11 mouse cellular contexts compared by ENCODE assay signal in genomic region chr1:62933288-62934099, GRCm38 (mm10).
DNase-seq lines count a peak whose midpoint lies in the region; ATAC-seq and TF ChIP-seq lines count a peak whose summit lies in the region.
"Had no signal": no experiment of that assay in that cellular context is flagged by ENCODE, and none has a peak within 500 bp of the region (broad histone marks: within the 10 kb centered on the region; RNA-seq: fewer than 3 reads in every experiment).

No protein-coding gene starts in this region.

- intact Hi-C loops in left cerebral cortex, postnatal 14 days (cut with DNase I), result loop anchor here (5.0 kb wide), 1 partner anchor 1926 kb away; no protein-coding TSS in a partner anchor
- intact Hi-C loops in gastrocnemius, adult 2 months (cut with DNase I), result no loop called here

- H3K27me3 ChIP-seq in limb, embryonic 12.5 days, result no peaks in the 10 kb centered on the region
- peaks cover 4% of the 10 kb centered on the region; the same call in 1 of the 2 replicates for H3K27me3 ChIP-seq in limb, embryonic 10.5 days (ENCODE audit: low read depth, poor library complexity, severe bottlenecking)
- peaks cover 86% of the 10 kb centered on the region for H3K27me3 ChIP-seq in forebrain, embryonic 10.5 days (ENCODE audit: poor library complexity, severe bottlenecking)
- no peaks in the 10 kb centered on the region for H3K27me3 ChIP-seq in hindbrain, embryonic 15.5 days
- no peaks in the 10 kb centered on the region for H3K27me3 ChIP-seq in neural tube, embryonic 15.5 days (replicated peaks)

- no peak for TF ChIP-seq CTCF in gastrocnemius, adult 2 months (IDR thresholded peaks at IDR 0.05)

- H3K4me3 ChIP-seq in limb, embryonic 12.5 days (replicated peaks), result no peak overlapping the region
- H3K4me3 ChIP-seq in limb, embryonic 10.5 days, result no peak overlapping the region
- H3K4me3 ChIP-seq in forebrain, embryonic 10.5 days, result no peak overlapping the region; the same call in 1 of the 2 replicates
- H3K4me3 ChIP-seq in hindbrain, embryonic 15.5 days, result no peak overlapping the region
- no peak overlapping the region for H3K4me3 ChIP-seq in neural tube, embryonic 15.5 days (replicated peaks)
- H3K4me3 ChIP-seq in gastrocnemius, adult 2 months, result no peak overlapping the region
- H3K4me3 ChIP-seq: embryonic facial prominence, embryonic 13.5 days had no signal

- no peak overlapping the region for H3K9ac ChIP-seq in limb, embryonic 12.5 days (replicated peaks)
- no peak overlapping the region for H3K9ac ChIP-seq in hindbrain, embryonic 15.5 days
- no peak overlapping the region for H3K9ac ChIP-seq in neural tube, embryonic 15.5 days (replicated peaks)
- H3K9ac ChIP-seq: embryonic facial prominence, embryonic 13.5 days had no signal

- no peaks in the 10 kb centered on the region for H3K9me3 ChIP-seq in limb, embryonic 12.5 days
- H3K9me3 ChIP-seq in limb, embryonic 10.5 days (replicated peaks), result no peaks in the 10 kb centered on the region
- no peaks in the 10 kb centered on the region for H3K9me3 ChIP-seq in forebrain, embryonic 10.5 days
- H3K9me3 ChIP-seq in hindbrain, embryonic 15.5 days, result no peaks in the 10 kb centered on the region
- H3K9me3 ChIP-seq in neural tube, embryonic 15.5 days (replicated peaks), result no peaks in the 10 kb centered on the region
- H3K9me3 ChIP-seq: embryonic facial prominence, embryonic 13.5 days had no signal

- H3K27ac ChIP-seq in limb, embryonic 12.5 days, result peak overlapping the region; percentile 17; the same call in 1 of the 2 replicates
- no peak overlapping the region for H3K27ac ChIP-seq in limb, embryonic 10.5 days
- peak overlapping the region; percentile 26; the same call in 1 of the 2 replicates for H3K27ac ChIP-seq in forebrain, embryonic 10.5 days
- peak overlapping the region; percentile 26 for H3K27ac ChIP-seq in hindbrain, embryonic 15.5 days (replicated peaks)
- peak overlapping the region; percentile 62 for H3K27ac ChIP-seq in neural tube, embryonic 15.5 days (replicated peaks)
- H3K27ac ChIP-seq in gastrocnemius, adult 2 months, result no peak overlapping the region
- H3K27ac ChIP-seq: embryonic facial prominence, embryonic 13.5 days had no signal

- H3K36me3 ChIP-seq in limb, embryonic 12.5 days, result no peaks in the 10 kb centered on the region
- H3K36me3 ChIP-seq in limb, embryonic 10.5 days, result no peaks in the 10 kb centered on the region
- no peaks in the 10 kb centered on the region for H3K36me3 ChIP-seq in forebrain, embryonic 10.5 days (replicated peaks)
- no peaks in the 10 kb centered on the region for H3K36me3 ChIP-seq in hindbrain, embryonic 15.5 days
- H3K36me3 ChIP-seq in neural tube, embryonic 15.5 days, result no peaks in the 10 kb centered on the region
- H3K36me3 ChIP-seq: embryonic facial prominence, embryonic 13.5 days had no signal

- no peak for ATAC-seq in limb, embryonic 12.5 days (ENCODE audit: insufficient number of reproducible peaks, insufficient read depth, low FRiP score, low TSS enrichment, low read depth)
- ATAC-seq in hindbrain, embryonic 15.5 days (ENCODE audit: low FRiP score, low read depth), result no peak
- 0 out of 2 replicates have a peak, but pooled peaks have one; percentile 40 for ATAC-seq in neural tube, embryonic 15.5 days (ENCODE audit: low FRiP score)
- no peak for ATAC-seq in frontal cortex, adult (ENCODE audit: low TSS enrichment)

- no peak for DNase-seq in limb, embryonic 10.5 days (ENCODE audit: low spot score)
- DNase-seq in forebrain, embryonic 10.5 days (ENCODE audit: extremely low spot score, low spot score), result peak; percentile 30
- DNase-seq in left cerebral cortex, postnatal 14 days (ENCODE audit: low spot score in 2 of 2), result no peak
- DNase-seq in gastrocnemius, adult 2 months, result no peak
- DNase-seq: gastrocnemius, postnatal 10 days; kidney, adult 18-20 months had no signal

- H3K4me1 ChIP-seq in limb, embryonic 12.5 days (replicated peaks), result peaks cover 18% of the 10 kb centered on the region
- H3K4me1 ChIP-seq in limb, embryonic 10.5 days, result peaks cover 25% of the 10 kb centered on the region
- H3K4me1 ChIP-seq in forebrain, embryonic 10.5 days, result peaks cover 30% of the 10 kb centered on the region
- peaks cover 27% of the 10 kb centered on the region for H3K4me1 ChIP-seq in hindbrain, embryonic 15.5 days (replicated peaks)
- peaks cover 28% of the 10 kb centered on the region for H3K4me1 ChIP-seq in neural tube, embryonic 15.5 days

- WGBS in limb, embryonic 12.5 days, result 81% methylated on average over 15 of the region's 15 CpGs
- 81% methylated on average over 15 of the region's 15 CpGs for WGBS in limb, embryonic 10.5 days
- 83% methylated on average over 15 of the region's 15 CpGs for WGBS in forebrain, embryonic 10.5 days
- 42% methylated on average over 15 of the region's 15 CpGs for WGBS in hindbrain, embryonic 15.5 days
- 49% methylated on average over 15 of the region's 15 CpGs for WGBS in neural tube, embryonic 15.5 days

- no peak overlapping the region for H3K4me2 ChIP-seq in limb, embryonic 12.5 days
- H3K4me2 ChIP-seq in hindbrain, embryonic 15.5 days, result peak overlapping the region; percentile 40; the same call in 1 of the 2 replicates
- peak overlapping the region; percentile 32; the same call in 1 of the 2 replicates for H3K4me2 ChIP-seq in neural tube, embryonic 15.5 days
- H3K4me2 ChIP-seq: embryonic facial prominence, embryonic 13.5 days had no signal

Comparison
In these comparisons a context has a peak if more than half of its experiments do, and no peak if none do; other contexts are left out.
1. H3K27ac ChIP-seq: peak in limb, embryonic 12.5 days (single experiment), forebrain, embryonic 10.5 days (single experiment), hindbrain, embryonic 15.5 days (single experiment) and neural tube, embryonic 15.5 days (single experiment); none in limb, embryonic 10.5 days (single experiment) and gastrocnemius, adult 2 months (single experiment).